17 mouse cellular contexts compared by ENCODE assay signal in genomic region chr11:112659911-112660310, GRCm38 (mm10).
"Had no signal": no experiment of that assay in that cellular context is flagged by ENCODE, and none has a peak within 500 bp of the region (broad histone marks: within the 10 kb centered on the region; RNA-seq: fewer than 3 reads in every experiment).

No protein-coding gene starts in this region.

- H3K36me3 ChIP-seq: lung, embryonic 15.5 days; midbrain, embryonic 12.5 days; neural tube, embryonic 12.5 days; stomach, embryonic 15.5 days had no signal

- H3K9ac ChIP-seq: liver, postnatal 0 days; lung, embryonic 15.5 days; midbrain, embryonic 12.5 days; neural tube, embryonic 12.5 days; stomach, embryonic 15.5 days had no signal

- H3K4me1 ChIP-seq: lung, embryonic 15.5 days; megakaryocyte, embryonic 14.5 days; stomach, embryonic 15.5 days had no signal

- H3K27me3 ChIP-seq: lung, embryonic 15.5 days; megakaryocyte, embryonic 14.5 days; midbrain, embryonic 12.5 days; neural tube, embryonic 12.5 days; stomach, embryonic 15.5 days had no signal

- H3K4me2 ChIP-seq: lung, embryonic 15.5 days; midbrain, embryonic 12.5 days; neural tube, embryonic 12.5 days; stomach, embryonic 15.5 days had no signal

- H3K4me3 ChIP-seq: lung, embryonic 15.5 days; megakaryocyte, embryonic 14.5 days; midbrain, embryonic 12.5 days; neural tube, embryonic 12.5 days; stomach, embryonic 15.5 days had no signal

- H3K9me3 ChIP-seq: lung, embryonic 15.5 days; midbrain, embryonic 12.5 days; neural tube, embryonic 12.5 days; stomach, embryonic 15.5 days had no signal

- H3K27ac ChIP-seq: lung, embryonic 15.5 days; macrophage; midbrain, embryonic 12.5 days; neural tube, embryonic 12.5 days; stomach, embryonic 15.5 days; stomach, postnatal 0 days had no signal

- DNase-seq: liver, postnatal 0 days; lung, adult 2 months; lung, postnatal 14 days; lung, postnatal 36 days; midbrain, embryonic 14.5 days; right cerebral cortex, postnatal 14 days; thymus, adult 2 months; thymus, postnatal 25 days; thymus, postnatal 4 days had no signal

- ATAC-seq: liver, postnatal 0 days; lung, postnatal 0 days had no signal
